Mouse (Mus musculus) heart, embryonic 16.5 days (tissue): Measurements from ENCODE around the gene A730061H03Rik. TPM values are rescaled to one million over a fixed set of nuclear protein-coding genes. Genes with fewer than 3 reads are reported as not detected.

Experiments used
- ATAC-seq: fragments of 200-750 bp; cut with Nextera tagmentation; replicated peaks from 2 replicates; pipeline ENCODE4 v1.8.0; 2017; ENCODE audit warnings: moderate number of reproducible peaks; ENCODE audit not compliant: insufficient read depth, low FRiP score; ENCODE audit errors: extremely low read depth
- H3K27ac ChIP-seq: fragments of 300-500 bp; sonication (generic); 2 replicates; pipeline ENCODE4 v1.5.1; 2014; ENCODE audit warnings: mild to moderate bottlenecking, low read length, control low read depth, moderate library complexity
- H3K27me3 ChIP-seq: fragments of 300-500 bp; sonication (generic); 2 replicates; pipeline ENCODE4 v1.6.1; 2014; ENCODE audit warnings: low read length, mixed read lengths; ENCODE audit not compliant: control insufficient read depth, insufficient read depth
- H3K36me3 ChIP-seq: fragments of 300-500 bp; sonication (generic); 2 replicates; pipeline ENCODE4 v1.6.1; 2014; ENCODE audit not compliant: control insufficient read depth, insufficient read depth
- H3K4me1 ChIP-seq: fragments of 300-500 bp; sonication (generic); 2 replicates; pipeline ENCODE4 v1.6.1; 2014; ENCODE audit warnings: low read length, mixed read lengths; ENCODE audit not compliant: control insufficient read depth, insufficient read depth
- H3K4me2 ChIP-seq: fragments of 300-500 bp; sonication (generic); 2 replicates; pipeline ENCODE4 v1.6.1; 2014; ENCODE audit warnings: low read depth, mild to moderate bottlenecking, control low read depth, low read length
- H3K4me3 ChIP-seq: fragments of 300-500 bp; sonication (generic); 2 replicates; pipeline ENCODE4 v1.5.1; 2014; ENCODE audit warnings: mild to moderate bottlenecking, control low read depth, low read length
- H3K9ac ChIP-seq: fragments of 300-500 bp; sonication (generic); 2 replicates; pipeline ENCODE4 v1.6.1; 2014; ENCODE audit warnings: low read length, control low read depth
- H3K9me3 ChIP-seq: fragments of 300-500 bp; sonication (generic); replicated peaks from 2 replicates; pipeline ENCODE4 v1.6.1; 2016; ENCODE audit warnings: low read length; ENCODE audit not compliant: control insufficient read depth
- WGBS: fragments of 180-500 bp; shearing (Covaris S2); extraction: QIAGEN DNeasy Blood & Tissue Kit; methylation state at CpG from one replicate; pipeline ENCODE4 v1.1.7; 2014; 5-methylcytosine and 5-hydroxymethylcytosine counted together
- polyA plus RNA-seq: library from polyadenylated mRNA; unstranded; fragments of >200 nt; fragmentation: Nextera tagmentation; extraction: Ambion mirVana; gene quantifications from 2 replicates; pipeline ENCODE4 v1.2.1, GENCODE M21; 2015

A730061H03Rik gene
- polyA plus RNA-seq, 1 experiment from 2014 or later: 1.2 TPM

DNA sequence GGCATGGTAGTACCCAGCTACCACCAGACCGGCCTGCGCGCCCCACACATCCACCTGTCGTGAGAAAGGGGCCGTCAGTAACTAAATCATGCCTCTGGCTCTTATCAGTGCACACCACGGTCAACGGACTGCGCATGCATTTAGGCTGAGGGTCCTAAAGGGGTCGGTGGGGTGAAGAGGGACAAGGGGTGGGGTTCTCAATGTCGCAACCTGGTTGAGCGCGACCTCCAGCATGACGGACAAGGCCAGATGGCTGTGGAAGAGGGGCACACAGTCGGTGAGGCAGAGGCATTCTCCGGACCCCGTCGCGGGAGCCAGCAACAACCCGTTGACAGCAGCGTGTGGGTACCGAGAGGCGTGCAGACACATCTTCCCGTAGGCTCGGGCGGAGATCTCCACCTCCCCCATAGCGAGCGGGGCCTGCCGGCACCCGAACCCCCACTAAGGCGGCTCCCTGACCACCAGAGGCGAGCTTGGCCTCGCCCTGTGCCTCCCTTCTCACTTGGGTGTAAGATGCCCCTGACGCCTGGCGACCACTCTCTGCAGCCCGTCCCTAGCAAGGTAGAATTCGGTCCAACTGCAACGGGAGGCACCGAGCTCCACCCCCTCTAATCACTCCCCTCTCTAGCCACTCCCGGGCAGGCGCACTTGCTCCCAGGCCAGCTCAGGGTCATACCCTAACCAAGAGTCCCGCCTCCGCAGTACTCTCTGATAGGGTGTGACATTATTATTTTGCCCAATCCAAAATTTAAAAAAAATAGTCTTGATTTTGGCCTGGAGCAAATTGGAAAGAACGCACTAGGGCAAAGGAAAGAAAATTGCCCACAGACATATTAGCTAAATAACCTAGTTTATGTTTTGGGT, 24.7 kb upstream of the A730061H03Rik start, which contains the start of gene Emc9:
Emc9 (minus strand) TSS at position 601 of the 864 bp plus-strand sequence.
- Histone ChIP-seq H3K36me3 (peaks cover 19% of the 10 kb centered on the region), H3K27me3 (no peaks in the 10 kb centered on the region), H3K27ac (peak within 1 kb of the TSS; percentile 83), H3K9ac (peak within 1 kb of the TSS; percentile 81), H3K4me3 (peak within 1 kb of the TSS; percentile 64), H3K9me3 (no peaks in the 10 kb centered on the region), H3K4me1 (peaks cover 8% of the 10 kb centered on the region), H3K4me2 (peak within 1 kb of the TSS; percentile 85)
- peak; percentile 87 for ATAC-seq
- 3% methylated on average over 42 of the region's 43 CpGs for WGBS

DNA sequence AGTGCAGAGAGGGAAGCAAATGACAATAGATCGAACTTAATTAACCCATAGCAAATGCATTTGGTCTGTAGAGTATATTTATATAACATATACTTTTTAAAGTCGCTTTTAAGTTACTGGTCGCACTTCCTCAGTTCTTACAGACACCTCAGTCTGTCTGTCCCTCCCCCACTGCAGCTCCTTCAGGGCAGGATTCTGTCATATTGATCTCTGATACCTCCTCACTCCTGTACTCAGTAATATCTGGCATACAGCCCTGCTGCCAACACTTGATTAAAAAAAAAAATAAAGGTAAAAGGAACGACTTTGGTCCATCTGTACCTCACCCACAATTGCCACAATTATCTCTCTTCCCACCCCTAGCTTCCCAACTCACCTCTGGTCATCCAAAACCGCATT, 24.1 kb upstream of the A730061H03Rik start:
- peaks cover 9% of the 10 kb centered on the region for H3K4me1 ChIP-seq
- peak overlapping the region; percentile 85 for H3K4me2 ChIP-seq
- H3K27ac ChIP-seq: peak overlapping the region; percentile 83
- peak overlapping the region; percentile 81 for H3K9ac ChIP-seq
- ATAC-seq: no peak
- WGBS: 38% methylated on average over 5 of the region's 5 CpGs
- no peaks in the 10 kb centered on the region for H3K27me3 ChIP-seq
- H3K36me3 ChIP-seq: peaks cover 21% of the 10 kb centered on the region
- peak overlapping the region; percentile 64 for H3K4me3 ChIP-seq
- no peaks in the 10 kb centered on the region for H3K9me3 ChIP-seq

DNA sequence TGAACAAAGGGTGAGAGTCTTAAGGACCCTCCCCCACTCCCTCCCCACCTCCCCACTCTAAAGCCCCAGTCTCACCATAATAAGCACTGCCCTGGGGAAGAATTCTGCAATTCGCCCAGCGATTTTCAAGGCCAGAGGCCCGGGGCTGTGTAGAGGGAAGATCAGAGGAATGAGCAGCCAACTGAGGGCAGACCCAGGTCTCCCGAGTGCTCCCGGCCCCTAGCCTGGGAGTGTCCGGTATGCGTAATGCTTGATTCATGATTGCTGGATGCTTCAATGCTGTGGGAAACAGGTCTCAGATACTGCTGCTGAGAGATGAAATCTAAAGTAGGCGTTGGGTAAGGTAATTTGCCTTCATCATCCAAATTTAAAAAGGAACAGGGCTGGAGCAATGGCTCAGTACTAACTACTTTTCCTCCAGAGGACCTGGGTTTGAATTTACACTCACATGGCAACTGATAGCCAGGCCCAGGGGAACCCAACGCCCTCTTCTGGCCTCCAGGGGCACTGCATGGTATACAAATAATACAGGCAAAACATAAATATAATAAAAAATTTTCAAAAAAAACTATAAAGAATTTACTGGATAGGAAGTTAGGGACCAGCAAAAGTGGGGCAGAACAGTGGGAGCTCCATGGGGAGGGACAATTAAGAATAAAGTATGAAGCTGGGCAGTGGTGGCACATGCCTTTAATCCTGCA, 21.9 kb upstream of the A730061H03Rik start:
- Histone ChIP-seq H3K9ac (no peak overlapping the region), H3K36me3 (peaks cover 17% of the 10 kb centered on the region), H3K4me2 (no peak overlapping the region), H3K27ac (no peak overlapping the region), H3K4me3 (no peak overlapping the region), H3K4me1 (peaks cover 21% of the 10 kb centered on the region), H3K9me3 (no peaks in the 10 kb centered on the region), H3K27me3 (no peaks in the 10 kb centered on the region)
- 76% methylated on average over 9 of the region's 9 CpGs for WGBS
- ATAC-seq: no peak

DNA sequence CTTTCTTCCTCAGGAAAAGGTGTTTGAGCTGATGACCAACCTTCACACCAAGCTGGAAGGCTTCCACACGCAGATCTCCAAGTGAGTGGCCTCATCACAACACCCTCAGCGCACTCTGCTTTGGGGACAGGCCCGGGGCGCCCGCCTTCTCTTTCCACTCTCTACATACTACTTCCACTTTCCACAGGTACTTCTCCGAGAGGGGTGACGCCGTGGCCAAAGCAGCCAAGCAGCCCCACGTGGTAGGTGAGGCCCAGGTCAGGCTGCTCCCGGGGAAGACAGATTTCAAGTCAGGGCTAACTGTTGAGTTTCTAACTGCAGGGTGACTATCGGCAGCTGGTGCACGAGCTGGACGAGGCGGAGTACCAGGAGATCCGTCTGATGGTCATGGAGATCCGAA, 20.5 kb upstream of the A730061H03Rik start:
- H3K27me3 ChIP-seq: no peaks in the 10 kb centered on the region
- H3K27ac ChIP-seq: no peak overlapping the region
- no peak for ATAC-seq
- H3K4me1 ChIP-seq: peaks cover 23% of the 10 kb centered on the region
- WGBS: 94% methylated on average over 16 of the region's 16 CpGs
- no peak overlapping the region for H3K4me3 ChIP-seq
- H3K9ac ChIP-seq: no peak overlapping the region
- peaks cover 14% of the 10 kb centered on the region for H3K36me3 ChIP-seq
- H3K4me2 ChIP-seq: no peak overlapping the region
- H3K9me3 ChIP-seq: no peaks in the 10 kb centered on the region

DNA sequence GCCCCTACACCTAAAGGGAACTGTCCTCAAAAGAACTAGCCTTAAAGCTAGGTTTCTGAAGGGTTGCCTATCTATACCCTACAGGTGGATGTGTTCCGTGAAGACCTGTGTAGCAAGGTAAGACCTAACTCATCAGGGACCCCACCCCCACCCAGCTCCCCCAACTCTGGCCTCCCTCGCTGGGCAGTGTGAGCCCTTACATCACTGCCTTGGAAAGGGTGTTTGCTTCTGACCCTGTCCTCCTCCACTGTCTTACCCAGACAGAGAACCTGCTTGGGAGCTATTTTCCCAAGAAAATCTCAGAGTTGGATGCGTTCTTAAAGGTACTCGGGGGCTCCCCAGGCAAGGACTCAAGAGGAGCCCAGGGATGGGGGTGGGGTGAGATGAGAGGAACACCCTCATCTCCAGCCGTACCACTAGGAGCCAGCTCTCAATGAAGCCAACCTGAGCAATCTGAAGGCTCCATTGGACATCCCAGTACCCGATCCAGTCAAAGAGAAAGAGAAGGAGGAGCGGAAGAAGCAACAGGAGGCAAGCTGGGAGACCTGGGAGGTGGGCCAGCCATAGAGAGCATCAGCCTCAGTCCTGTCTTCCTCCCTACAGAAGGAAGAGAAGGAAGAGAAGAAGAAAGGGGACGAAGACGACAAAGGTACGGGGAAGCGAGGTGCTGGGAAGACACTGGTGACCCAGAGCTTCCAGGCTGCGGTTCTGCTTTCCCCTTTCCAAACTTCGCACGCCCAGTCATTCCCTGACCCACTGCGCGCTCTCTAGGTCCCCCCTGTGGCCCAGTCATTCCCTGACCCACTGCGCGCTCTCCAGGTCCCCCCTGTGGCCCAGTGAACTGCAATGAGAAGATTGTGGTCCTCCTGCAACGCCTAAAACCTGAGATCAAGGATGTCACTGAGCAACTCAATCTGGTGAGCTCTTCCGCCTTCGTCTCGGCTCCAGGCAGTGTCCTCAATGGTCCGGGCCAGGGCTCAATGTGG, 19.6 kb upstream of the A730061H03Rik start:
- Histone ChIP-seq H3K27ac (no peak overlapping the region), H3K4me1 (peaks cover 18% of the 10 kb centered on the region), H3K4me2 (0 out of 2 replicates have a peak overlapping the region, but pooled peaks have one; percentile 65), H3K9ac (no peak overlapping the region), H3K27me3 (no peaks in the 10 kb centered on the region), H3K4me3 (no peak overlapping the region), H3K36me3 (peaks cover 14% of the 10 kb centered on the region), H3K9me3 (no peaks in the 10 kb centered on the region)
- no peak for ATAC-seq
- 83% methylated on average over 23 of the region's 23 CpGs for WGBS

DNA sequence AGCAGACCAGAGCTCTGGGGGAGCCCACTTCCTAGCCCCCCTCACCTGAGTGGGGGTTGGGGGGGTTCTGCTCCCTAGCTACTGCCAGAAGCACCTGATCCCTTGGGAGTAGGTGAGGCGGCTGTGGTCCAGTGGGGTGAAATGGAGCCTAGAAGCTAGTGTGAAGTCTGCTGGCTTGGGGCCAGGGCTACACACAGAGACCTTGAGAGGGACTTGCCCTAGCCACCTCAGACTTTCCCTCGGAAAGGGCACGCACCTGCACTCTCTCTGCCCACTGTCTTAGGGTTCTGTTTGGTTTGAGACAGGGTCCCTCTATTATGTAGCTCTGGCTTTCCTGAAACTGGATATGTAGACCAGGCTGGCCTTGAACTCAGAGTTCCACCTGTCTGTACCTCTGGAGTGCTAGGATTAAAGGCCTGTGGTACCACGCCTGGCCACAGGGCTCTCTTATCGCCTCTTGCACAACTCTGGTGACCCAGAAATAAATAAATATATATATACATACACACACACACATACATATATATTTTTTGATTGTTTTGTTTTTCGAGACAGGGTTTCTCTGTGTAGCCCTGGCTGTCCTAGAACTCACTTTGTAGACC, 18.6 kb upstream of the A730061H03Rik start:
- Histone ChIP-seq H3K9me3 (no peaks in the 10 kb centered on the region), H3K36me3 (peaks cover 14% of the 10 kb centered on the region), H3K9ac (peak overlapping the region; percentile 86), H3K4me1 (peaks cover 24% of the 10 kb centered on the region), H3K27me3 (no peaks in the 10 kb centered on the region), H3K27ac (peak overlapping the region; percentile 82), H3K4me2 (peak overlapping the region; percentile 65), H3K4me3 (peak overlapping the region; percentile 76)
- WGBS: 19% methylated on average over 6 of the region's 6 CpGs
- ATAC-seq: peak; percentile 33

DNA sequence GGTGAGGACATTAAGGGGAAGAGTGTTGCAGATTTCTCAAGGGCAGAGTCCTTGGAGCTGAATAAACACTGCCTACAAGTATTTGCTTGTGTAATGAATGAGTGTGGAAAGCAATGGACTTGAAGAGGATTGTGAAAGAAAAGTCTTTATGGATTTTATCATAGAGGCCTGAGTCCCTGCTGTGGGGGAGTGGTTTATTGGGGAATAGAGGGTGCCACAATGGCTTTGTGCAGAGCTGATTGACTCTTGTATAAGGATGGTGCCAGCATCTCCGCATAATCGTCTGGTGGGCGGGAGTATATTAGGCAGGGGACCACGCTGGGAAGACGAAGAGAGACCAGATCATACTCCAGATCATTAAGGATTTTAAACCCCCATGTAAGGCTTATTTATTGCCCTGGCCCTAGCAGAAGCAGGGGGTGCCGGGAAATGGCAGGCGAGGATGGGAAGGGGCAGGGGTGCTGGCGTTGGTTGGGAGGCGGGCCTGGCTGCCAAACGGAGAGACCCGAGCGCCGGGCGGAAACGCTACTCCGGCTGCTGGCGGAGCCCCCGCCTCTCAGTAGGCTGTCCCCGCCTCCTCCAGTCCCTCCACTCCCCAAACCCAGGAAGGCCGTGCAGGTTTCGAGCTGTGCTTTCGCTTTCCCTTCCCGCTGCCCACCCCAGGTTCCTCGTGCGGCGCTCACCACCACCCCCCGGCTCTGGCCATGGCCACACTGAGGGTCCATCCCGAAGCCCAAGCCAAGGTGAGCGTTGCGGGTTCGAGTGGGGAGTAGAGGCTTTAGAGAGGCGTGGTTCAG, 17.9 kb upstream of the A730061H03Rik start, which contains the start of gene Psme1:
Psme1 (plus strand) TSS at position 253 of the 797 bp plus-strand sequence.
- WGBS: under 1% methylated on average over 32 of the region's 32 CpGs
- H3K4me3 ChIP-seq: peak within 1 kb of the TSS; percentile 76
- H3K36me3 ChIP-seq: peaks cover 14% of the 10 kb centered on the region
- peak within 1 kb of the TSS; percentile 99 for H3K27ac ChIP-seq
- peaks cover 24% of the 10 kb centered on the region for H3K4me1 ChIP-seq
- peak within 1 kb of the TSS; percentile 65 for H3K4me2 ChIP-seq
- no peaks in the 10 kb centered on the region for H3K9me3 ChIP-seq
- H3K27me3 ChIP-seq: no peaks in the 10 kb centered on the region
- peak within 1 kb of the TSS; percentile 86 for H3K9ac ChIP-seq
- peak; percentile 82 for ATAC-seq
